Mouse (Mus musculus): ENCODE data around the gene Stau1.
A peak's percentile ranks its signal among the peaks of the same experiment; 100 is the strongest.

DNA sequence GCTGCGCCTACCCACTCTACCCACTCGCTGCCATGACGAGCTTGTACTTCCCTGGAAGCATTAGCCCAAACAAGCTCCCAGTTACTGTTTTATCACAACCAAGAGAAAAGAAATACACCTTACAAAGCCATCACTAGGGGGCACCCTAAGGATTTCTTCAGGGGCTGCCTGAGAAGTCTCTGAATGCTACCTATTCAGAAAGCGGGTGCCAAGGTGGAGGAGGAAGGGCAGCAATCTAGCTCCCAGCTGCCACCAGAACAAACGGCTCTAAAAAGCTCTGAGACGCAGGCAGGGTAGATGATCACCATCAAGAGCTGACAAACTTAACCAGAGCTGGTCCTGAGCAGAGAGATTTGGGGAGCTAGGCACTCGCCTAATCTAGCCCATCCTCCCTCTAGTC lies 39.3 kb downstream of the Stau1 start:
- no peak for TF ChIP-seq POLR2A (IDR thresholded peaks at IDR 0.05; ENCODE audit: borderline replicate concordance, low read depth, low read length)
- peak; percentile 61 for TF ChIP-seq CTCF (IDR thresholded peaks at IDR 0.05; ENCODE audit: low read depth, low read length)

Measured in bone marrow macrophage, adult 2 months (primary cell).